Mouse (Mus musculus) bone marrow, adult 2 months (tissue): Measurements from ENCODE around the gene Usp46.

Experiments used
- CTCF ChIP-seq: fragments of 200-500 bp; IDR thresholded peaks from 2 replicates; pipeline ENCODE4 v1.5.1; 2011; ENCODE audit warnings: low read length, control low read depth; ENCODE audit not compliant: control insufficient read depth, insufficient read depth
- POLR2A ChIP-seq: fragments of 200-500 bp; IDR thresholded peaks from 2 replicates; pipeline ENCODE4 v1.6.1; 2011; ENCODE audit warnings: low read depth, mild to moderate bottlenecking, control low read depth, low read length, borderline replicate concordance; ENCODE audit not compliant: control insufficient read depth

GRCm38 (mm10) chr5:74028691-74029479 lies 39.3 kb downstream of the Usp46 start:
- no peak for TF ChIP-seq CTCF
- no peak for TF ChIP-seq POLR2A
